Mouse (Mus musculus): ENCODE measurements at regions not wholly inside any gene's neighbourhood (a gene's known extent, or its start where the extent isn't known, plus 50 kb on each side); places are given as distances from the start of the nearest gene placed in this dataset.

- TF ChIP-seq CTCF (IDR thresholded peaks at IDR 0.05; ENCODE audit: low read depth, low read length) (no peak), EP300 (IDR thresholded peaks at IDR 0.05; ENCODE audit: insufficient read depth, low read depth, low read length) (no peak)
Measured at GRCm38 (mm10) chr6:140160946-140161345, 119.7 kb upstream of the Plcz1 start.

All from ES-Bruce4 (cell line).